Mouse (Mus musculus) duodenum, adult 2 months (tissue): ENCODE measurements around the gene Ccdc194. TPM values are rescaled to one million over a fixed set of nuclear protein-coding genes. Genes with fewer than 3 reads are reported as not detected.

Source experiments
- polyA plus RNA-seq: library from polyadenylated mRNA; depleted of rRNA; stranded (reverse); fragments of >200 nt; gene quantifications from 2 replicates; pipeline ENCODE4 v1.2.3, GENCODE M21; 2012; ENCODE audit warnings: low replicate concordance; rRNA removed

The Ccdc194 gene
- polyA plus RNA-seq, result not detected in 2 replicates

DNA sequence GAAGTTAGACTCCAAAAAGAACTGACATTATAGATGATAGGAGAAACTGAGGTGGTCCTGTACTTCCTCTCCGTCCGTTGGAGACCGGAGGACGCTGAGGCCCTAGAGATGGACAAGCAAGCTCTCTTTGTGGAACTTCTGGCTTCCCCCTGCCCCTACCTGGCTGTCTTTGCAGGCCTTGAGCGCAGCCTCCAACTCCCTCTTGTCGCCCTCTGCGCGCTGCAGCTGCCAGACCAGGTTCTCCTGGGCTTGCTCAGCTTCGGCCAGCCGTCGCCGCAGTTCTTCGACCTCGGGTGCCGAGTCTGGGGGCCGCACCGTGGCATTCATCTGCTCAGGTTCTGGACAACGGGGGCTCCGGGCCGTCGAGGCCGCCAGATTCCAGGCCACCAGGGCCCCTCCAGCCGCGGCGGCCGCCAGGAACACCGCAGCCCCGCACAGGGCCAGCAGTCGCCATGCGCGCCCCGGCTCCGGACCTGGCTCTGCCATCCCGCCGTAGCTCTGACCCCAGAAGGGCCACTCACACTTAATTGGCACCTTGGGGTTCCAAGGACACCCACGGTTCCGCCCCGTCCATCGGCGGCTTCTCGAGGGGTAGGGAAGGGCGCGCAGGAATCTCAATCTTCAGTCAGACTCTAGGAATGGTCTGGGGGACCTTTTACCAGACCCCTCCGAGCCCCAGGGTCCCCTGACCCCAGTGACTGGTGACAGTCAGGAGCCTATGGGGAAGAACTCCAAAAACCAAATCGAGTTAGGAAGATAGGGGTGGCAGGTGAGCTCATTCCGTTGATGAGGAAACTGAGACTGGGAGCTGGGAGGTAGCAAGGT is at the start of gene Ccdc194:
Gene Ccdc194, minus strand, starts transcription at position 486 of the 825 bp plus-strand sequence.

GRCm38 (mm10) chr8:71568387-71568937 is 43.0 kb upstream of the Ccdc194 start, which contains the start of gene Slc27a1:
Slc27a1 (plus strand) TSS chr8:71568882.

DNA sequence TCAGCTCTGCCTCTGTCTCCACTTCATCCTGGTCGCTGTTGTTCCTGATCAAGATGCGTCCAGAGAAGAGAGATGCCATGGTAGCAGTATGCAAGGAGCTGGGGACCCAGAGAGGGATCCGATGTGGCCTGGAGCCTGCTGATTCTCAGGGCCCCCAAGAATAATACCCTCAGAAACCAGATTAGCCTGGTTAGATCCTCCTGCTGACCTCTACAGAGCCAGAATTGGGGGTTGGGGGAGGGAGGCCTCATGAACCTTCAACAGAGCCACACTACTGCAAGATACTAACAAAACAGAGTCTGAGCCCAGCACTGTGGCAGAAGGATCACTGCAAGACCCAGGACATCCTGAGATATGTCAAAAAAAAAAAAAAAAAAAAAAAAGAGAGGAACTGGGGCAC is 41.0 kb upstream of the Ccdc194 start, which contains the start of gene Nxnl1:
Gene Nxnl1, minus strand, starts transcription at position 101 of the 400 bp plus-strand sequence.

GRCm38 (mm10) chr8:71558071-71558957 is 32.8 kb upstream of the Ccdc194 start, which contains the start of gene Tmem221:
Tmem221 (minus strand) TSS chr8:71558871.

DNA sequence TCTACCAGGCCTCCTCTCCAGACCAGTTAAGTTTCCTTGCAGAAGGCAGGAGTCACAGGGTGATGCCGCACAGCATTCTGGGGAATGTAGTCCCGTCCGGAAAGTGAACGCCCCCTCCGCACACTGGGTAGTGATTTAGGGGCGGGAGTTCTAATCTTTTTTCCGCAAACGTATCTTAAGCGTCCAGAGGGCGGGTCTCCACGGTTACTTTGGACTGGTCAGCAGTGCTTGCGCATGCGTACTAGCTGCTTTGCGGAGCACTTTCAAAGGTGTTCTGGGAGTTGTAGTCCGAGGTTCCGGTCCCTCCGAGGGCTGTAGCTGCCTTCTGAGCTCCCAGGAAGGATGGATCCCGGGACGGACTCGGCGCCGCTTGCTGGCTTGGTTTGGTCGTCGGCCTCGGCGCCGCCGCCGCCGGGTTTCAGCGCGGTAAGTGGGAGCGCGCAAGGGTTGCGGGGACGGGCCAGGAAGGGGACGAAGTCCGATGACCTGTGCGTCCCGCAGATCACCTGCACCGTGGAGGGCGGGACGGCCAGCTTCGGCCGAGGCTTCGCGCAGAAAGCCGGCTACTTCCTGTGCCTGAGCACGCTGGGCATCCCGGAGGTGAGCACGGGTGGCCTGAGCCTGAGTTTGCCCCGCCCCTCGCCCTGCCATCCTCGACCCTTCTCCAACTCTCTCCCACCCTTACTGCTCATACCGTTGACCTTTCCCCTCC is 17.3 kb upstream of the Ccdc194 start, which contains the start of gene Mvb12a:
Gene Mvb12a, plus strand, starts transcription at position 291 of the 712 bp plus-strand sequence.

GRCm38 (mm10) chr8:71537028-71537867 is 11.7 kb upstream of the Ccdc194 start, which contains the start of gene Bst2:
Bst2 (minus strand) TSS chr8:71537456.

GRCm38 (mm10) chr8:71511644-71512043 is 13.9 kb downstream of the Ccdc194 start, which contains the start of gene Plvap:
Plvap (minus strand) TSS chr8:71511752.

DNA sequence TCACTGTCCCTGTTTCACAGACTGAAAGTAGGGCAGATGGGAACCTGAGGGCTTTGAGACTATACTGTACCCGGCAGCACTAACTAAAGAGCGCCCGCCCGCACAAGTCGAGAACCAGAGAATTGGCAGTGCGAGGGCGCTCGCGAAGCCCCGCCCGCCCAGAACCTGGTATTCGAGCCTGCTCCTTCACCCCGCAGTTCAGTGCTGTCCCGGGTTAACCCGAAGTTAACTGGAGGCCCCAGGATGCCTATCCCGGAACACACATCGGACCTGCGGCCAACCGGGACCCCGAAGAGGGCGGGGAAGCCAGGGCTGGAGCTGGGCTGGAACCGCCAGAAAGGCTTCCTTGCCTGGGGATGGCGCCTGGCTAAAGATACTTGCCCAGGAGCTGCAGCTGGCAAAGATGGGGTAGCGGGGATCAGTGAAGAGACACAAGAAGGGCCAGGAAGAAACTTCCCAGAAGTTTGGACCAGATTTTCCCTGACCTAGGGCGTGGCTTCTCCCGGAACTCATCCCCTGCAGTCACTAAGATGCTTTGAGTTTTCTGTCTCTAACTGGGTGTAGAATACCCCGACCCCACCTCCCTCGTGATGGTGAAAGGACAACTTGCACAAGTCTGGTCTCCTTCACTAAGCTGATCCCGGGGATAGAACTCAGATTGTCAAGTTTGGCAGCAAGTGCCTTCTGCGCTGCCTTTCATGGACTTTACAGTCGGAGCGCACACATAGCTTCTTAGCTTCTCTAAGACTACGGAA is 37.6 kb downstream of the Ccdc194 start, which contains the start of gene Gtpbp3:
Gene Gtpbp3, plus strand, starts transcription at position 413 of the 755 bp plus-strand sequence.

DNA sequence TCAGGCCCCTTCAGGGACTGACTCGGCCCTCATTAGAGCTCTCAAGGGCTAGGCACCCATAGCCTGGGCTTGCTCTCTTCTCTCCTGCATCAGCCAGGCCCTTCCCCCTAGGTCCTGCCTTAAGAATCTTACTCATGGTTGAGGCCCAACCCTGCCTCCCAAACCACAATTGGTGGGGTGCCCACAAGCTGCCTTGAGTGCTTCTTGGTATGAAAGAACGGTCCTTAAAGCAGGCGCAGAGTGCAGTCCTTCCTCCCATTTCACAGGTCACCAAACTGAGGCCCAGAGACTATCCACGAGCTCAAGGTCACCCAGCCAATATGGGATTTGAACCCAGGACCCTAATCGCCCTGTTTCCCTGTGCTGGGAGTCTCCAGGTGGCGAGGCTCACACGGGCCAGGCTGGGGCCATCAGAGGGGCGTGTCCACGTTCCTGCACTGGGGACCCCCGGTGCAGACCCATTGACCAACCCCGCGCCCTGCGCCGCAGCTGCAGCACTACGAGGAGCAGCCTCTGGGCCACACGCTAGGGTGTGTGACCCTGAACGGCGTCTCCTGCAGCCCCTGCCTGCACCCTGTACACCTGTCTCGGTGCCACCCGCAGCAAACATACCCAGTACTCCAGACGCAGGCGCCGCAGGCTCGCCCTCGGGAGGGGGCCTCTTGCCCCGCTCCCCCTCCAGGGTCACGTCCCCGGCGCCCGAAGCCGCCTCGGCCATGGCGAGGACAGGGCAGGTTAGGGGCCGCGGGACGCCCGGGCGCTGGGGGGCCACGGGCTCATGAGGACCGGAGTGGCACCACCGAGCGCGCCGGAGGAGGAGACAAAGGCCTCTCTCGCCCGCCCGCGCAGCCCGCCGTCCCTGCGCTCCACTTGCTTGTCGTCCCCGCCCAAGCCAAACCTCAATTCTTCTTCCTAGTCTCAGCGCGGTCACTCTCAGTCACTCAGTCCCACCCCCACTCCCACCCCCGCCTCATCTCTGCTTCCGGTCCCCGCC is 40.1 kb downstream of the Ccdc194 start, which contains the start of gene Ano8:
Gene Ano8, minus strand, starts transcription at position 822 of the 994 bp plus-strand sequence.

Other genes starting within 250 kb of the Ccdc194 start
- gene Use1, start 158.9 kb downstream of the Ccdc194 start, polyA plus RNA-seq, result 51.2 and 55.3 TPM in 2 replicates
- 25.0 and 66.9 TPM in 2 replicates for gene Ocel1, start 154.4 kb downstream of the Ccdc194 start, polyA plus RNA-seq
- gene Nr2f6, start 143.8 kb downstream of the Ccdc194 start, polyA plus RNA-seq, result 313 and 643 TPM in 2 replicates
- 9.5 TPM in 2 replicates for gene Ushbp1, start 129.9 kb downstream of the Ccdc194 start, polyA plus RNA-seq
- gene Babam1, start 128.8 kb downstream of the Ccdc194 start, polyA plus RNA-seq, result 102 and 106 TPM in 2 replicates
- gene Ankle1, start 119.7 kb downstream of the Ccdc194 start, polyA plus RNA-seq, result 12.8 and 20.1 TPM in 2 replicates
- 17.3 and 22.0 TPM in 2 replicates for gene Abhd8, start 62.1 kb downstream of the Ccdc194 start, polyA plus RNA-seq
- 268 and 285 TPM in 2 replicates for gene Mrpl34, start 60.8 kb downstream of the Ccdc194 start, polyA plus RNA-seq
- 83.6 and 99.3 TPM in 2 replicates for gene Dda1, start 56.5 kb downstream of the Ccdc194 start, polyA plus RNA-seq
- 19.4 and 25.4 TPM in 2 replicates for gene Ano8, start 39.7 kb downstream of the Ccdc194 start, polyA plus RNA-seq
- 29.5 and 30.2 TPM in 2 replicates for gene Gtpbp3, start 37.6 kb downstream of the Ccdc194 start, polyA plus RNA-seq
- gene Plvap, start 14.0 kb downstream of the Ccdc194 start, polyA plus RNA-seq, result 270 and 394 TPM in 2 replicates
- 119 and 255 TPM in 2 replicates for gene Bst2, start 11.7 kb upstream of the Ccdc194 start, polyA plus RNA-seq
- 159 and 312 TPM in 2 replicates for gene Mvb12a, start 17.2 kb upstream of the Ccdc194 start, polyA plus RNA-seq
- gene Tmem221, start 33.2 kb upstream of the Ccdc194 start, polyA plus RNA-seq, result 0.50 and 1.4 TPM in 2 replicates
- not detected in 2 replicates for gene Nxnl1, start 40.9 kb upstream of the Ccdc194 start, polyA plus RNA-seq
- gene Slc27a1, start 43.2 kb upstream of the Ccdc194 start, polyA plus RNA-seq, result 28.3 and 40.4 TPM in 2 replicates
- 210 and 420 TPM in 2 replicates for gene Pgls, start 66.5 kb upstream of the Ccdc194 start, polyA plus RNA-seq
- 1.6 and 3.1 TPM in 2 replicates for gene Fam129c, start 71.9 kb upstream of the Ccdc194 start, polyA plus RNA-seq
- gene Colgalt1, start 85.3 kb upstream of the Ccdc194 start, polyA plus RNA-seq, result 59.6 and 62.5 TPM in 2 replicates
- 0.39 and 1.9 TPM in 2 replicates for gene Unc13a, start 146.0 kb upstream of the Ccdc194 start, polyA plus RNA-seq
- gene Jak3, start 150.6 kb upstream of the Ccdc194 start, polyA plus RNA-seq, result 14.8 and 17.5 TPM in 2 replicates
- gene Insl3, start 163.5 kb upstream of the Ccdc194 start, polyA plus RNA-seq, result 24.2 and 26.5 TPM in 2 replicates
- 227 and 269 TPM in 2 replicates for gene B3gnt3, start 176.1 kb upstream of the Ccdc194 start, polyA plus RNA-seq
- 19.4 and 23.2 TPM in 2 replicates for gene Fcho1, start 200.0 kb upstream of the Ccdc194 start, polyA plus RNA-seq